Mouse (Mus musculus) liver, postnatal 0 days (tissue): ENCODE results near the gene Tango2.

Experiments
- CTCF ChIP-seq: sonication (generic); IDR thresholded peaks from 2 replicates; pipeline ENCODE4 v1.5.1; 2016; ENCODE audit warnings: antibody characterized with exemption, low read depth
- EP300 ChIP-seq: IDR thresholded peaks from 2 replicates; pipeline ENCODE4 v1.6.1; 2016; ENCODE audit warnings: antibody characterized with exemption, low read depth, mild to moderate bottlenecking

DNA sequence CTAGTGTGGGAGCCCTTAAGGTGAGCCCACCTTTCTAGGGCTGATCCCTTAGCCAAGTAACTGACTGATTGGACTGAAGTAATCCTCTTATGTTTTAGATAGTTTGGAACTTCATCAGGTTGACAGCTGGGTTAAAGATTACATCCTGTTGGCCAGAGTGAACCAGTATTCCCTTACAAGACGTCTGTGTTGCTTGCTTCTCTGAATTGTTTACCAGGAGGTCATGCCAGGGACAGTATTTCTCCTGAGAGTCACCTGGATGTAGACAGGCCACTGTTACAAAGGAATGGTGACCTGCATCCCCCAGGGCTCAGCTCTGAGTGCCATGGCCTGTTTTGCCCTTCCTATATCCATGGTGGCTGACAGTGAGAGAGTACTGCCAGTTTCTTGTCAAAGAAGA lies 30.6 kb upstream of the Tango2 start:
- TF ChIP-seq CTCF (no peak), EP300 (no peak)
